ENCODE assay signal across 37 mouse cellular contexts in genomic region chr6:113579306-113579705, GRCm38 (mm10). TPM values are rescaled to one million over a fixed set of nuclear protein-coding genes. Genes with fewer than 3 reads are reported as not detected.
"Had no signal": no experiment of that assay in that cellular context is flagged by ENCODE, and none has a peak within 500 bp of the region (broad histone marks: within the 10 kb centered on the region; RNA-seq: fewer than 3 reads in every experiment).

No protein-coding gene starts in this region.

- H3K4me2 ChIP-seq: embryonic facial prominence, embryonic 12.5 days; embryonic facial prominence, embryonic 13.5 days; embryonic facial prominence, embryonic 15.5 days; forebrain, embryonic 12.5 days; forebrain, embryonic 13.5 days; forebrain, embryonic 15.5 days had no signal

- H3K4me1 ChIP-seq: embryonic facial prominence, embryonic 10.5 days; embryonic facial prominence, embryonic 12.5 days; embryonic facial prominence, embryonic 13.5 days; embryonic facial prominence, embryonic 15.5 days; forebrain, embryonic 10.5 days; forebrain, embryonic 12.5 days; forebrain, embryonic 13.5 days; forebrain, embryonic 15.5 days had no signal

- ATAC-seq: forebrain, embryonic 13.5 days; forebrain, embryonic 14.5 days; forebrain, embryonic 15.5 days; forebrain, embryonic 16.5 days; forebrain, postnatal 0 days had no signal

- H3K27me3 ChIP-seq: embryonic facial prominence, embryonic 12.5 days; embryonic facial prominence, embryonic 13.5 days; embryonic facial prominence, embryonic 15.5 days; forebrain, embryonic 12.5 days; forebrain, embryonic 13.5 days; forebrain, embryonic 15.5 days had no signal

- H3K9me3 ChIP-seq: embryonic facial prominence, embryonic 10.5 days; embryonic facial prominence, embryonic 12.5 days; embryonic facial prominence, embryonic 13.5 days; embryonic facial prominence, embryonic 15.5 days; forebrain, embryonic 10.5 days; forebrain, embryonic 12.5 days; forebrain, embryonic 13.5 days; forebrain, embryonic 15.5 days had no signal

- H3K27ac ChIP-seq: embryonic facial prominence, embryonic 10.5 days; embryonic facial prominence, embryonic 12.5 days; embryonic facial prominence, embryonic 13.5 days; embryonic facial prominence, embryonic 15.5 days; forebrain, embryonic 10.5 days; forebrain, embryonic 12.5 days; forebrain, embryonic 13.5 days; forebrain, embryonic 15.5 days; gastrocnemius, adult 2 months had no signal

- H3K9ac ChIP-seq: embryonic facial prominence, embryonic 12.5 days; embryonic facial prominence, embryonic 13.5 days; embryonic facial prominence, embryonic 15.5 days; forebrain, embryonic 12.5 days; forebrain, embryonic 13.5 days; forebrain, embryonic 15.5 days; forebrain, postnatal 0 days had no signal

- H3K4me3 ChIP-seq: embryonic facial prominence, embryonic 10.5 days; embryonic facial prominence, embryonic 12.5 days; embryonic facial prominence, embryonic 13.5 days; embryonic facial prominence, embryonic 15.5 days; erythroblast, embryonic 14.5 days; forebrain, embryonic 10.5 days; forebrain, embryonic 12.5 days; forebrain, embryonic 13.5 days; forebrain, embryonic 15.5 days; gastrocnemius, adult 2 months had no signal

- DNase-seq: cerebellum, adult 2 months; cerebellum, adult 8-10 months; cerebellum, adult 9-10 months; cerebellum, adult 9-11 months; cerebellum, postnatal 10 days; cerebellum, postnatal 14 days; cerebellum, postnatal 25 days; cerebellum, postnatal 36 days; embryo, embryonic 11 days; forebrain, postnatal 0 days; gastrocnemius, adult 2 months; gastrocnemius, postnatal 10 days; gastrocnemius, postnatal 14 days; gastrocnemius, postnatal 25 days; gastrocnemius, postnatal 36 days; heart, adult 11 months; heart, adult 18-20 months had no signal

RNA-seq across cellular contexts. Expression of gene Fancd2os, which starts 21.2 kb away (rescaled TPM):
- total RNA-seq: common myeloid progenitor, adult 5-6 weeks; forebrain, postnatal 0 days; gastrocnemius, adult 18-20 months; gastrocnemius, adult 2 months; gastrocnemius, adult 8-10 months; gastrocnemius, postnatal 10 days; gastrocnemius, postnatal 14 days; gastrocnemius, postnatal 25 days; gastrocnemius, postnatal 36 days; gastrocnemius, postnatal 4 days; granulocyte monocyte progenitor cell, adult 5-6 weeks; heart, adult 18-20 months had no signal
- polyA plus RNA-seq: cerebellum, adult 2 months; embryonic facial prominence, embryonic 11.5 days; embryonic facial prominence, embryonic 13.5 days; embryonic facial prominence, embryonic 14.5 days; embryonic facial prominence, embryonic 15.5 days; erythroblast, embryonic 14.5 days; forebrain, embryonic 10.5 days; forebrain, embryonic 11.5 days; forebrain, embryonic 13.5 days; forebrain, embryonic 14.5 days; forebrain, embryonic 16.5 days; forebrain, postnatal 0 days; gonadal fat pad, adult 2 months had no signal
